11 mouse cellular contexts compared by ENCODE assay signal in the genomic region with DNA sequence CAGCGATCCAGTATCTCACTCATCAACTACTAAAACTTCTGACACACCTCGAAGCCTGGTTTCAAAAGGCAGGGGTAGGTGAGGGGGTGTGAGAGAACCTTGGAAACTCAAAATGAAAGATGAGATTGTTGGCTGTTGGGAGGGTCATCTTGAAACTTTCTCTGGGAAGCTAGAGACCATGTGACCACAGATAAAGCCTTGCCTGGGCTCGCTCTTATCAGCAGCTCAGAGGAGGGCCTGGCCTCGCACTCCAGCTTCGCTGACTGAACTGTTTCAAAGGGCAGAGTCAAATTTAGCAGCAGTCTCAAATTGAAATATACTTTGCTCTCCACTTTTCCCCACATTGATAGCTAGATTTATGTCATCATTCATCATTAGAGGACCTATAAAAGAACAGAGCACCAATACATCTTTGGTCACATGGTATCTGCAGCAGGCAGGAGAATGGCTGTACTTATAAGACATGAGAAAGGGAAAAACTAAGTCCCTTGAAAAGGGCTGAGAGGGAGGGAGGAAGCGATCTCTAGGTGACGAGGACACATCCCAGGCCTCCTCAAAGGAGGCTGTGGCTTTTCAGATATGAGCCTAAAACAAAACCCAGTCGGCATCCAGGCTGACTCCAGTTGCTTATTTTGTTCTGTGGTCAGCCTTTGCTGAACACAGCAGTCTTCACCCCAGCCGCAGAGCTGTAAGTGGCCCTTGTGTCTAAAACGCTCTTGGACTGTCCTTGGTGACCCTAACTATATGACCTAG. TPM values are rescaled to one million over a fixed set of nuclear protein-coding genes. Genes with fewer than 3 reads are reported as not detected.
DNase-seq lines count a peak whose midpoint lies in the region; ATAC-seq and TF ChIP-seq lines count a peak whose summit lies in the region.
"Had no signal": no experiment of that assay in that cellular context is flagged by ENCODE, and none has a peak within 500 bp of the region (broad histone marks: within the 10 kb centered on the region; RNA-seq: fewer than 3 reads in every experiment).

No protein-coding gene starts in this region.

- TF ChIP-seq CTCF in intestine, postnatal 0 days (IDR thresholded peaks at IDR 0.05; ENCODE audit: low read depth): no peak
- no peak for TF ChIP-seq CTCF in small intestine, adult 2 months (IDR thresholded peaks at IDR 0.05; ENCODE audit: extremely low read depth, insufficient read length, insufficient replicate concordance, low read depth, low read length)

- H3K36me3 ChIP-seq in megakaryocyte, embryonic 14.5 days (replicated peaks; ENCODE audit: low read length): no peaks in the 10 kb centered on the region
- H3K36me3 ChIP-seq in intestine, postnatal 0 days (ENCODE audit: control insufficient read depth, insufficient read depth): no peaks in the 10 kb centered on the region
- H3K36me3 ChIP-seq in small intestine, adult 2 months (ENCODE audit: control insufficient read depth, insufficient read depth, low read length): no peaks in the 10 kb centered on the region
- H3K36me3 ChIP-seq: forebrain, embryonic 10.5 days; neural tube, embryonic 12.5 days had no signal

- H3K9ac ChIP-seq in intestine, postnatal 0 days (ENCODE audit: low read depth, low read length): no peak overlapping the region
- H3K9ac ChIP-seq: neural tube, embryonic 12.5 days had no signal

- 0 out of 2 replicates have a peak overlapping the region, but pooled peaks have one; percentile 31 for H3K4me2 ChIP-seq in intestine, postnatal 0 days (replicated peaks; ENCODE audit: low read depth)
- H3K4me2 ChIP-seq: neural tube, embryonic 12.5 days had no signal

- H3K9me3 ChIP-seq in megakaryocyte, embryonic 14.5 days: 0 out of 2 replicates have a peak, but pooled peaks cover 5% of the 10 kb centered on the region
- H3K9me3 ChIP-seq in intestine, postnatal 0 days (ENCODE audit: control insufficient read depth): no peaks in the 10 kb centered on the region
- H3K9me3 ChIP-seq: forebrain, embryonic 10.5 days; neural tube, embryonic 12.5 days had no signal

- H3K4me1 ChIP-seq in megakaryocyte, embryonic 14.5 days: peaks cover 43% of the 10 kb centered on the region
- H3K4me1 ChIP-seq in intestine, postnatal 0 days (replicated peaks; ENCODE audit: control insufficient read depth, insufficient read depth, low read length): no peaks in the 10 kb centered on the region
- peaks cover 8% of the 10 kb centered on the region; the same call in 1 of the 2 replicates for H3K4me1 ChIP-seq in small intestine, adult 2 months (ENCODE audit: control insufficient read depth, insufficient read depth, insufficient read length, low read length)
- H3K4me1 ChIP-seq: neural tube, embryonic 12.5 days had no signal

- no peak for TF ChIP-seq POLR2A in small intestine, adult 2 months (IDR thresholded peaks at IDR 0.05; ENCODE audit: low read depth, low read length)

- H3K27me3 ChIP-seq in megakaryocyte, embryonic 14.5 days (replicated peaks): peaks cover 2% of the 10 kb centered on the region
- H3K27me3 ChIP-seq in intestine, postnatal 0 days (replicated peaks; ENCODE audit: control insufficient read depth, insufficient read depth, low read length): no peaks in the 10 kb centered on the region
- no peaks in the 10 kb centered on the region for H3K27me3 ChIP-seq in small intestine, adult 2 months (ENCODE audit: control insufficient read depth, insufficient read depth, low read length)
- H3K27me3 ChIP-seq: neural tube, embryonic 12.5 days had no signal

- peak; percentile 64 to 81 for DNase-seq in heart, adult 18-20 months
- DNase-seq in cerebellum, adult 11 months: no peak
- DNase-seq in cerebellum, postnatal 4 days (ENCODE audit: low spot score in 2 of 2): no peak
- no peak for DNase-seq in gastrocnemius, postnatal 25 days
- DNase-seq: lung, postnatal 14 days had no signal

- ATAC-seq in megakaryocyte, adult 5-6 weeks (ENCODE audit: poor library complexity, severe bottlenecking): no peak
- peak; percentile 75 for ATAC-seq in intestine, postnatal 0 days

- 31% methylated on average over 10 of the region's 10 CpGs for WGBS in intestine, postnatal 0 days
- WGBS in small intestine, adult 2 months: 23% methylated on average over 10 of the region's 10 CpGs

- peak overlapping the region; percentile 75 for H3K4me3 ChIP-seq in megakaryocyte, embryonic 14.5 days (replicated peaks)
- H3K4me3 ChIP-seq in intestine, postnatal 0 days (ENCODE audit: low read depth, low read length): no peak overlapping the region
- no peak overlapping the region for H3K4me3 ChIP-seq in small intestine, adult 2 months (ENCODE audit: low read depth, low read length)
- H3K4me3 ChIP-seq: forebrain, embryonic 10.5 days; neural tube, embryonic 12.5 days had no signal

- H3K27ac ChIP-seq in intestine, postnatal 0 days (ENCODE audit: low read depth, low read length): no peak overlapping the region
- peak overlapping the region; percentile 80 for H3K27ac ChIP-seq in small intestine, adult 2 months (ENCODE audit: insufficient read depth, low read depth, low read length)
- H3K27ac ChIP-seq: forebrain, embryonic 10.5 days; neural tube, embryonic 12.5 days had no signal

RNA-seq across cellular contexts. Expression of a gene that starts 8.1 kb away (rescaled TPM):
- 0.31 TPM in 1 of 2 replicates, not detected in the other for polyA plus RNA-seq in megakaryocyte, embryonic 14.5 days (2012; ENCODE audit: insufficient read depth, low replicate concordance)
- 0.41 TPM in 1 of 2 replicates, not detected in the other for total RNA-seq in megakaryocyte, adult 5-6 weeks (2015)
- total RNA-seq in megakaryocyte, adult 5-6 weeks (2017): 0.73 and 0.99 TPM in 2 replicates
- under 1 TPM; 0.17 to 0.33 TPM for total RNA-seq in heart, adult 18-20 months (2021)
- polyA plus RNA-seq in intestine, postnatal 0 days (2015; fragmentation: Nextera tagmentation; extraction: Ambion mirVana): 4.5 and 5.3 TPM in 2 replicates
- polyA plus RNA-seq in small intestine, adult 2 months (2012; rRNA removed): 1.0 and 3.9 TPM in 2 replicates
- under 1 TPM; 0.26 to 0.46 TPM for total RNA-seq in gastrocnemius, postnatal 25 days (2021)

RNA-seq across cellular contexts. Expression of a gene that starts 44.0 kb away (rescaled TPM):
- polyA plus RNA-seq in megakaryocyte, embryonic 14.5 days (2012; ENCODE audit: insufficient read depth, low replicate concordance): 3.6 and 18.3 TPM in 2 replicates
- total RNA-seq in megakaryocyte, adult 5-6 weeks (2015): 379 and 399 TPM in 2 replicates
- total RNA-seq in megakaryocyte, adult 5-6 weeks (2017): 518 and 538 TPM in 2 replicates
- 100 to 1,000 TPM; 164 to 168 TPM for total RNA-seq in heart, adult 18-20 months (2021)
- 801 and 835 TPM in 2 replicates for polyA plus RNA-seq in intestine, postnatal 0 days (2015; fragmentation: Nextera tagmentation; extraction: Ambion mirVana)
- 28.5 and 69.3 TPM in 2 replicates for polyA plus RNA-seq in small intestine, adult 2 months (2012; rRNA removed)
- total RNA-seq in gastrocnemius, postnatal 25 days (2021): 10 to 100 TPM; 26.4 to 41.7 TPM

Comparison
In these comparisons a context has a peak if more than half of its experiments do, and no peak if none do; other contexts are left out.
1. DNase-seq: peak in heart, adult 18-20 months (2 of 2); none in cerebellum, adult 11 months (single experiment), cerebellum, postnatal 4 days (0 of 2) and gastrocnemius, postnatal 25 days (single experiment).